Mouse (Mus musculus): ENCODE results near the gene Rtkn. TPM values are rescaled to one million over a fixed set of nuclear protein-coding genes. Genes with fewer than 3 reads are reported as not detected.
A peak's percentile ranks its signal among the peaks of the same experiment; 100 is the strongest.

Gene Rtkn
- polyA plus RNA-seq, 1 experiment from 2014 or later: 16.6 TPM

GRCm38 (mm10) chr6:83165607-83166242 is 30.5 kb downstream of the Rtkn start, which contains the start of gene Dctn1:
TSS of gene Dctn1 (plus strand) at chr6:83165920.
- Histone ChIP-seq H3K36me3 (0 out of 2 replicates have a peak, but pooled peaks cover 2% of the 10 kb centered on the region), H3K4me2 (peak within 1 kb of the TSS; percentile 75), H3K27ac (peak within 1 kb of the TSS; percentile 93), H3K9ac (peak within 1 kb of the TSS; percentile 88), H3K4me3 (peak within 1 kb of the TSS; percentile 80), H3K27me3 (peaks cover 29% of the 10 kb centered on the region), H3K9me3 (no peaks in the 10 kb centered on the region), H3K4me1 (replicated peaks) (peaks cover 66% of the 10 kb centered on the region)
- ATAC-seq (ENCODE audit: low FRiP score): peak; percentile 82
- under 1% methylated on average over 58 of the region's 58 CpGs for WGBS

- peak; percentile 45; the same call in 1 of the 2 replicates for ATAC-seq (ENCODE audit: low FRiP score)
- Histone ChIP-seq H3K36me3 (0 out of 2 replicates have a peak, but pooled peaks cover 2% of the 10 kb centered on the region), H3K4me3 (peak overlapping the region; percentile 80), H3K27ac (peak overlapping the region; percentile 93), H3K9me3 (no peaks in the 10 kb centered on the region), H3K4me2 (peak overlapping the region; percentile 75), H3K9ac (peak overlapping the region; percentile 88), H3K4me1 (replicated peaks) (peaks cover 68% of the 10 kb centered on the region), H3K27me3 (peaks cover 24% of the 10 kb centered on the region)
- 1% methylated on average over 12 of the region's 12 CpGs for WGBS
These were observed 31.0 kb downstream of the Rtkn start for GRCm38 (mm10) chr6:83166243-83166630.

GRCm38 (mm10) chr6:83169872-83170271 is 34.6 kb downstream of the Rtkn start:
- Histone ChIP-seq H3K27me3 (no peaks in the 10 kb centered on the region), H3K9ac (no peak overlapping the region), H3K4me3 (no peak overlapping the region), H3K9me3 (no peaks in the 10 kb centered on the region), H3K4me1 (replicated peaks) (peaks cover 75% of the 10 kb centered on the region), H3K36me3 (0 out of 2 replicates have a peak, but pooled peaks cover 2% of the 10 kb centered on the region), H3K4me2 (no peak overlapping the region), H3K27ac (no peak overlapping the region)
- 91% methylated on average over 5 of the region's 5 CpGs for WGBS
- no peak for ATAC-seq (ENCODE audit: low FRiP score)

DNA sequence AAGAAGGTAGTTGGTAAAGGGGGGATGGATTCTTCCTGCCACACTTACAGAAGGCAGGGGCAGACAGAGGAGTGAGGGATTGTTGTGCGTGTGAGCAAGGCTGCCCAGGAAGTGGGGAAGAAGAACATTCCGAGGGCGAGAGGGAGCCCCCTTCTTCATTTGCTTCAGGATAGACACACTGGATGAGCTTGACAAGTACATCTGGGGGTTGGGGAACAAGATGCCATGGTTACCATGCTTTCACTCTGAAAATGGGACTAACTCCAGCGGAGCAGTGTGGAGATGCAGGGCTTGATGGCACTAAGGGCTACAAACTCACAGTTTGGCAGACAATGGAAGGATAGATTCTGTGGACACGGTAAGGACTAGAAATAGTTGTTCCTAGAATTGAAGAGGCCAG is 35.8 kb downstream of the Rtkn start:
- Histone ChIP-seq H3K27me3 (no peaks in the 10 kb centered on the region), H3K4me3 (peak overlapping the region; percentile 42), H3K4me2 (peak overlapping the region; percentile 50), H3K9ac (peak overlapping the region; percentile 72), H3K4me1 (replicated peaks) (peaks cover 70% of the 10 kb centered on the region), H3K9me3 (no peaks in the 10 kb centered on the region), H3K36me3 (peaks cover 2% of the 10 kb centered on the region; the same call in 1 of the 2 replicates), H3K27ac (peak overlapping the region; percentile 25; the same call in 1 of the 2 replicates)
- 76% methylated on average over 5 of the region's 5 CpGs for WGBS
- ATAC-seq (ENCODE audit: low FRiP score): no peak

DNA sequence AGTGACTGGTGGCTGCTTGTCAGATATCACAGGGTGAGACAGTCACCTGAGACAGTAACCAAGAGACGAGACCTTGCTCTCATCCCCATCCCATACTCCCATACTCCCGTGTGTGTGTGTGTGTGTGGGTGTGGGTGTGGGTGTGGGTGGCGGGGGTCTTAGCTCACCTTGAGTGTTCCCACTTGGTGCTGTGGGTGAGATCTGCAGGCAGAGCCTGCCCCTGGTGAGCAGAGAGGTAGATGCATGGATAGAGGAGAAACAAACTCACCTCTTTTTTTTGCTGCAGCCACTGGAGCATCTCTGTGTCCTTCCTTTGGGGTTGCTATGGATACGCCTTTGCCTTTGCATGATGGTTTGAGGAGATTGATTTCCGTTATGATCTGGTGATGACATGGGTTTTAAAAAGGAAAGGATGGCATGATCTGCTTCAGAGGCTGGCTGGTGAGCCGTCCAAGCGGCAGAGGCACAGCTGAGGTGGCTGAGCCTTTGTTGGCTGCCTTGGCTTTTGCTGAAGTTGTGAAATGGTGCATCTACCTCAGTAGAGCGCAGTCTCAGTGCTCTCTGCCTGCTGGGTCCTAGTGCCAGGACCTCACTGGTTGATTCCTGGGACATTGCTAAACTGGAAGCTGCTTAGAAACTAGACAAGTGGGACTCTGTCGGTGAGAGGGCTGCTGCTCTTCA is 37.1 kb downstream of the Rtkn start:
- Histone ChIP-seq H3K4me3 (peak overlapping the region; percentile 42), H3K4me2 (peak overlapping the region; percentile 50), H3K27me3 (no peaks in the 10 kb centered on the region), H3K9me3 (no peaks in the 10 kb centered on the region), H3K4me1 (replicated peaks) (peaks cover 58% of the 10 kb centered on the region), H3K36me3 (peaks cover 2% of the 10 kb centered on the region; the same call in 1 of the 2 replicates), H3K9ac (peak overlapping the region; percentile 72), H3K27ac (peak overlapping the region; percentile 87)
- ATAC-seq (ENCODE audit: low FRiP score): peak; percentile 78
- WGBS: 50% methylated on average over 9 of the region's 9 CpGs

DNA sequence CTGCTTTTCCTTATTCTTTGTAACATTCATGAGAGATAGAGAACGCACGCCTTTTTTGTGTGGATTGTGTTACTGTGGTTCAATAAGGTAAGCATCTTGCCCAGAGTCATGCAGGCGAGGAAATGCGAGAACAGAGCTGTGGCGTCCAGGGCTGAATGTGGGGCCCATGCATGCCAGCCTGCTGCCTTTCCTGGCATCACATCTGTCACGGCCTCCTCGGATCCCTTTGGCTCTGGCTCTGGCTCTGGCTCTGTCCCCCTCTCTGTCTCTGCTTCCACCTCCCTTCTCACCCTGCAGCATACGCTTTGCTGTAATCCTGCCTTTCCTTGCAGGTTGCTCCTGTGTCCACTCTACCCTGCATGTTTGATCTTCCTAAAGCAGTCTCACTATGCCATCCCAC is 40.7 kb downstream of the Rtkn start:
- WGBS: 91% methylated on average over 8 of the region's 8 CpGs
- Histone ChIP-seq H3K4me3 (no peak overlapping the region), H3K4me1 (replicated peaks) (peaks cover 48% of the 10 kb centered on the region), H3K27me3 (no peaks in the 10 kb centered on the region), H3K36me3 (no peaks in the 10 kb centered on the region; the same call in 1 of the 2 replicates), H3K9ac (no peak overlapping the region), H3K27ac (no peak overlapping the region), H3K4me2 (no peak overlapping the region), H3K9me3 (no peaks in the 10 kb centered on the region)
- no peak for ATAC-seq (ENCODE audit: low FRiP score)

GRCm38 (mm10) chr6:83179390-83180117 is 44.3 kb downstream of the Rtkn start:
- Histone ChIP-seq H3K9ac (peak overlapping the region; percentile 80), H3K4me2 (peak overlapping the region; percentile 66), H3K27me3 (no peaks in the 10 kb centered on the region), H3K9me3 (no peaks in the 10 kb centered on the region), H3K4me1 (replicated peaks) (peaks cover 22% of the 10 kb centered on the region), H3K36me3 (peaks cover 24% of the 10 kb centered on the region), H3K27ac (peak overlapping the region; percentile 55), H3K4me3 (peak overlapping the region; percentile 45)
- 21% methylated on average over 12 of the region's 12 CpGs for WGBS
- peak; percentile 84 for ATAC-seq (ENCODE audit: low FRiP score)

DNA sequence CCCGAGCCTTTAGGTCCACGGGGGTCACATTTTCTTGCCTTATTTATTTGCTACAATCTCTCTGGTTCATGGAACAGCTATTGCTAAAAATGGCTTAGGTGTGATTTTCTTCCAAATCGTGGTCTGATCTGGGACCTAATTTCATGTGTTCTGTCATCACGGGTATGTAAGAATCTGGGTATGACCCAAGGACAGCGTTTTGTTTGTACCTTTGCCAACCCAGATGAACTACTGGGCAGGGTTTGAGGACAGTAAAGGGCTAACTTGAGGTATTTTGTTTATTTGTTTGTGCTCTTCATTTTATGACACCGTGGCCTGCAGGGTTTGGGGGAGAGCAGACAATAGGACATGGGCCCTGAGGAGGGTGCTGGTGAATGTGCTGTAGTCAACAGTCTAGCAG is 45.3 kb downstream of the Rtkn start:
- no peak overlapping the region for H3K27ac ChIP-seq
- ATAC-seq (ENCODE audit: low FRiP score): no peak
- H3K36me3 ChIP-seq: peaks cover 30% of the 10 kb centered on the region
- H3K27me3 ChIP-seq: no peaks in the 10 kb centered on the region
- H3K9me3 ChIP-seq: no peaks in the 10 kb centered on the region
- 87% methylated on average over 6 of the region's 6 CpGs for WGBS
- H3K4me1 ChIP-seq (replicated peaks): peaks cover 29% of the 10 kb centered on the region
- peak overlapping the region; percentile 66 for H3K4me2 ChIP-seq
- H3K9ac ChIP-seq: peak overlapping the region; percentile 80
- peak overlapping the region; percentile 45 for H3K4me3 ChIP-seq

DNA sequence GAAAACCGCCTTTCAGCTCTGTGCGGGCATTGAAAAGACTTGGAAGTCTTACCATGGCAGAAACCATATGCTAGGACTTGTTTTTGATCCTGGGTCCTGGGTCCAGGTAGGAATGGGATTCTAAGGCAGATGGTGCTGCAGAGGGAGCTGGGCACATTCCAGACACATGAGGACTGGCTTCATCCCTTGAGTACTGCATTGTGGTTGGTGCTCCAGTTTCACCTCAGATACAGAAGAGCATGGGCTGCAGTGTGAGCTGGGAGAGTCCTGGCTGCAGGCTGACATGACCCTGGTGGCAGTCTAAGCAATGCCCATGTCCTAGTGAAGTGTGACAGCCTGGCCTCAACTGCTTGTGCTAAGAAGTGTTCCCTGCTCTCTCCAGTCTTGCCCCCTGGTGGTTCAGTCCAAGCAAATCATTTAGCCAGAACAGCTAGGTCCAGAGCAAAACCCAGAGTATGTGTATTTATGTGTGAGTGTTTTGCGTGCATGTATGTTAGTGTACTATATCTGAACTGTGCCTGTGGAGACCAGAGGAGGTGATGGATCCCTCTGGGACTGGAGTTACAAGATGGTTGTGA is 49.7 kb downstream of the Rtkn start:
- no peak for ATAC-seq (ENCODE audit: low FRiP score)
- H3K27ac ChIP-seq: peak overlapping the region; percentile 96
- H3K4me3 ChIP-seq: no peak overlapping the region
- peak overlapping the region; percentile 88; the same call in 1 of the 2 replicates for H3K9ac ChIP-seq
- H3K27me3 ChIP-seq: no peaks in the 10 kb centered on the region
- H3K4me1 ChIP-seq (replicated peaks): peaks cover 51% of the 10 kb centered on the region
- no peaks in the 10 kb centered on the region for H3K9me3 ChIP-seq
- H3K4me2 ChIP-seq: peak overlapping the region; percentile 69
- H3K36me3 ChIP-seq: peaks cover 46% of the 10 kb centered on the region
- 92% methylated on average over 3 of the region's 3 CpGs for WGBS

DNA sequence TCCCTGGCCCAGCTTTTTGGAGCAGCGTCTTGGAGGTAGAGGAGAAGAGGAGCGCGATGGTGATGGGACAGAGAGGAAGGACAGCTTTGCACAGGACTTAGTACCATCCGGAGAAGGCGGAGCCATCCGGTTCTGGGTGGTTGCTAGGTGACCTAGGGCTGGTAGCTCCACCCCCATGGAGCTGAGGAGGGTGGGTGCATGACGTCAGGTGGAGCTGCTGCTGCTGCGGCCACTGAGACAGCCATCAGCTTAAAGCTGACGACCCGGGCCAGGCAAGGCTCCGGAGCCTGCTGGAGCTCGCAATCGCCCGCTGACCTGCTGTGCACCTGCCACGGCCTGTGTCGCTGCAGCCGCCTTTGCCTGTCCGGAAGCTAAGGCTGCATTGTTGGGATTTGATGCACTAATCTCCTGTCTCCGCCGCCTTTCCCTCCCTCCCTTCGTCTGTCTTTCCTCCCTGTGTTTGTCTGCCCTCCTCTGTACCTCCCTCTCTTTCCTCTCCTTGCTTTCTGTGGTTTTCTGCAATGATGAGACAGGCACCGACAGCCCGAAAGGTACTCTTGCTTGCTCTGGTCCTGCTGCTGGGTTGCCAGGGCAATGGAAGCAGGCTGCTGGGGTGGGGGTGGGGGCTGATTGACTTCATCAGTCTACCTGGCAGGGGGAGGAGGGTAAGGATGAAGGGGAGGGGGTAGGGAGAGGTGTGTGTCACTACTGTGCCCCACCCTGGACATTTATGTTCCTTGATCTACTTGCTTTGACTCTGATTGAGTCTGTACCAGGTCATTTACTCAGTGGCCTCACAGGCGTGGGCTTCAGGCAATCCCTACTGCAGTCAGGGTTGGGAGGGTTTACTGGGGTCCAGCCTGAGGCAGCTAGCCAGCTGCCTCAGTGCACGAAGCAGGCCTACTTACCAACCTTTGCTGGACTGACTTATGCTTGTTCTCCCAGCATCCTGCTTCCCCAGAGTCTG is 50.9 kb downstream of the Rtkn start:
- H3K4me3 ChIP-seq: peak overlapping the region; percentile 66
- H3K4me1 ChIP-seq (replicated peaks): peaks cover 40% of the 10 kb centered on the region
- H3K9ac ChIP-seq: peak overlapping the region; percentile 88
- WGBS: 5% methylated on average over 25 of the region's 25 CpGs
- H3K27me3 ChIP-seq: no peaks in the 10 kb centered on the region
- peak overlapping the region; percentile 69 for H3K4me2 ChIP-seq
- H3K36me3 ChIP-seq: peaks cover 59% of the 10 kb centered on the region
- peak overlapping the region; percentile 96 for H3K27ac ChIP-seq
- H3K9me3 ChIP-seq: no peaks in the 10 kb centered on the region
- ATAC-seq (ENCODE audit: low FRiP score): peak; percentile 97

- peak overlapping the region; percentile 96 for H3K27ac ChIP-seq
- 75% methylated on average over 2 of the region's 2 CpGs for WGBS
- no peaks in the 10 kb centered on the region for H3K27me3 ChIP-seq
- peak overlapping the region; percentile 88 for H3K9ac ChIP-seq
- H3K4me3 ChIP-seq: peak overlapping the region; percentile 66
- no peaks in the 10 kb centered on the region for H3K9me3 ChIP-seq
- H3K36me3 ChIP-seq: peaks cover 66% of the 10 kb centered on the region
- H3K4me2 ChIP-seq: peak overlapping the region; percentile 69
- peaks cover 40% of the 10 kb centered on the region for H3K4me1 ChIP-seq (replicated peaks)
- peak; percentile 12; the same call in 1 of the 2 replicates for ATAC-seq (ENCODE audit: low FRiP score)
These were observed 51.7 kb downstream of the Rtkn start for GRCm38 (mm10) chr6:83186946-83187345.

Measured in hindbrain, embryonic 13.5 days (tissue).